Mouse (Mus musculus) layer of hippocampus, adult 18-20 months (tissue): Measurements from ENCODE around the gene Taf8. TPM values are rescaled to one million over a fixed set of nuclear protein-coding genes. Genes with fewer than 3 reads are reported as not detected.

Source experiments
- DNase-seq, 2 experiments: peaks; one replicate each; pipeline ENCODE4 v3.0.0; 2022; ENCODE audit warnings: low spot score in 2 of 2
- total RNA-seq, 2 experiments: library from RNA; stranded (reverse); gene quantifications; 2 replicates each; pipeline ENCODE4 v1.2.3; 2021

Gene Taf8
- total RNA-seq, 2 experiments from 2014 or later: 19.1 to 23.9 TPM

- no peak for DNase-seq
Observed at GRCm38 (mm10) chr17:47484993-47485392, 17.1 kb downstream of the Taf8 start.

- DNase-seq: no peak
Observed at GRCm38 (mm10) chr17:47484241-47484921, 17.7 kb downstream of the Taf8 start.

GRCm38 (mm10) chr17:47482401-47482800, 19.7 kb downstream of the Taf8 start:
- DNase-seq: peak in 1 of 2 experiments; percentile 57

- DNase-seq: no peak
Observed at GRCm38 (mm10) chr17:47479887-47480286, 22.2 kb downstream of the Taf8 start.

- no peak for DNase-seq
Observed at GRCm38 (mm10) chr17:47475714-47476113, 26.4 kb downstream of the Taf8 start.

GRCm38 (mm10) chr17:47475181-47475580, 26.9 kb downstream of the Taf8 start:
- DNase-seq: no peak

GRCm38 (mm10) chr17:47474250-47474649, 27.8 kb downstream of the Taf8 start:
- no peak for DNase-seq

- DNase-seq: peak in 1 of 2 experiments; percentile 56
Observed at GRCm38 (mm10) chr17:47473434-47473974, 28.6 kb downstream of the Taf8 start.

- DNase-seq: no peak
Observed at GRCm38 (mm10) chr17:47472435-47473350, 29.4 kb downstream of the Taf8 start.

- peak; percentile 19 to 53 for DNase-seq
Observed at GRCm38 (mm10) chr17:47470686-47471085, 31.4 kb downstream of the Taf8 start.

- DNase-seq: no peak
Observed at GRCm38 (mm10) chr17:47470121-47470520, 32.0 kb downstream of the Taf8 start.

- DNase-seq: no peak
Observed at GRCm38 (mm10) chr17:47469642-47470041, 32.5 kb downstream of the Taf8 start.

GRCm38 (mm10) chr17:47468466-47468865, 33.6 kb downstream of the Taf8 start:
- no peak for DNase-seq

GRCm38 (mm10) chr17:47468063-47468462, 34.0 kb downstream of the Taf8 start:
- no peak for DNase-seq

- DNase-seq: no peak
Observed at GRCm38 (mm10) chr17:47467659-47468058, 34.4 kb downstream of the Taf8 start.

GRCm38 (mm10) chr17:47466284-47466683, 35.8 kb downstream of the Taf8 start:
- DNase-seq: no peak

GRCm38 (mm10) chr17:47465016-47465415, 37.1 kb downstream of the Taf8 start:
- no peak for DNase-seq

GRCm38 (mm10) chr17:47464248-47464965, 37.7 kb downstream of the Taf8 start:
- DNase-seq: no peak

GRCm38 (mm10) chr17:47462728-47463388, 39.2 kb downstream of the Taf8 start:
- no peak for DNase-seq

- no peak for DNase-seq
Observed at GRCm38 (mm10) chr17:47462209-47462608, 39.9 kb downstream of the Taf8 start.

- no peak for DNase-seq
Observed at GRCm38 (mm10) chr17:47461688-47462087, 40.4 kb downstream of the Taf8 start.
